Mouse (Mus musculus): Measurements from ENCODE around the gene Myo1d.

- TF ChIP-seq CTCF (IDR thresholded peaks at IDR 0.05; ENCODE audit: insufficient read depth, low read length) (no peak), POLR2A (IDR thresholded peaks at IDR 0.05; ENCODE audit: borderline replicate concordance, extremely low read depth, low read depth, low read length) (no peak)
Measured at GRCm38 (mm10) chr11:80809666-80809992, 29.8 kb upstream of the Myo1d start.
